Mouse (Mus musculus) heart, embryonic 11.5 days (tissue): ENCODE results near the gene Iqck. TPM values are rescaled to one million over a fixed set of nuclear protein-coding genes. Genes with fewer than 3 reads are reported as not detected.

Experiments
- ATAC-seq: fragments of 200-750 bp; cut with Nextera tagmentation; replicated peaks from 2 replicates; pipeline ENCODE4 v1.8.0; 2017; ENCODE audit warnings: moderate library complexity; ENCODE audit not compliant: insufficient number of reproducible peaks, low FRiP score, low TSS enrichment
- H3K27ac ChIP-seq: fragments of 300-500 bp; sonication (generic); 2 replicates; pipeline ENCODE4 v1.5.1; 2014; ENCODE audit warnings: mild to moderate bottlenecking, low read depth, low read length
- H3K27me3 ChIP-seq: fragments of 300-500 bp; sonication (generic); 2 replicates; pipeline ENCODE4 v1.6.1; 2014; ENCODE audit warnings: mild to moderate bottlenecking, low read length, mixed read lengths; ENCODE audit not compliant: control insufficient read depth, insufficient read depth
- H3K36me3 ChIP-seq: fragments of 300-500 bp; sonication (generic); 2 replicates; pipeline ENCODE4 v1.6.1; 2014; ENCODE audit warnings: mild to moderate bottlenecking, low read length, moderate library complexity, mixed read lengths; ENCODE audit not compliant: control insufficient read depth, insufficient read depth
- H3K4me1 ChIP-seq: fragments of 300-500 bp; sonication (generic); 2 replicates; pipeline ENCODE4 v1.6.1; 2014; ENCODE audit warnings: low read length; ENCODE audit not compliant: control insufficient read depth, insufficient read depth
- H3K4me2 ChIP-seq: fragments of 300-500 bp; sonication (generic); 2 replicates; pipeline ENCODE4 v1.6.1; 2014; ENCODE audit warnings: mild to moderate bottlenecking, moderate library complexity
- H3K4me3 ChIP-seq: fragments of 300-500 bp; sonication (generic); 2 replicates; pipeline ENCODE4 v1.5.1; 2014; ENCODE audit warnings: low read depth, low read length
- H3K9ac ChIP-seq: fragments of 300-500 bp; sonication (generic); 2 replicates; pipeline ENCODE4 v1.6.1; 2014; ENCODE audit warnings: mild to moderate bottlenecking, low read depth, low read length, moderate library complexity
- H3K9me3 ChIP-seq: fragments of 300-500 bp; sonication (generic); replicated peaks from 2 replicates; pipeline ENCODE4 v1.6.1; 2016; ENCODE audit warnings: low read length; ENCODE audit not compliant: control insufficient read depth
- WGBS: fragments of 180-500 bp; shearing (Covaris S2); extraction: QIAGEN DNeasy Blood & Tissue Kit; methylation state at CpG from one replicate; pipeline ENCODE4 v1.1.7; 2014; ENCODE audit not compliant: insufficient replicate concordance; 5-methylcytosine and 5-hydroxymethylcytosine counted together
- polyA plus RNA-seq: library from polyadenylated mRNA; unstranded; fragments of >200 nt; fragmentation: Nextera tagmentation; extraction: Ambion mirVana; gene quantifications from 2 replicates; pipeline ENCODE4 v1.2.1, GENCODE M21; 2014

The Iqck gene
- polyA plus RNA-seq, 1 experiment from 2014 or later, result 1.2 TPM

- Histone ChIP-seq H3K27ac (no peak overlapping the region), H3K9ac (no peak overlapping the region), H3K4me3 (no peak overlapping the region), H3K9me3 (no peaks in the 10 kb centered on the region), H3K4me1 (peaks cover 15% of the 10 kb centered on the region), H3K4me2 (no peak overlapping the region), H3K27me3 (no peaks in the 10 kb centered on the region), H3K36me3 (no peaks in the 10 kb centered on the region)
- ATAC-seq, result no peak
- WGBS, result 53% methylated on average over 8 of the region's 8 CpGs
These were observed 73.4 kb downstream of the Iqck start for GRCm38 (mm10) chr7:118928916-118929315.

- peak; percentile 55; the same call in 1 of the 2 replicates for ATAC-seq
- peaks cover 15% of the 10 kb centered on the region for H3K4me1 ChIP-seq
- no peaks in the 10 kb centered on the region for H3K9me3 ChIP-seq
- H3K27ac ChIP-seq, result peak overlapping the region; percentile 50
- H3K4me2 ChIP-seq, result peak overlapping the region; percentile 54
- no peaks in the 10 kb centered on the region for H3K36me3 ChIP-seq
- no peaks in the 10 kb centered on the region for H3K27me3 ChIP-seq
- WGBS, result 16% methylated on average over 16 of the region's 16 CpGs
- 0 out of 2 replicates have a peak overlapping the region, but pooled peaks have one; percentile 16 for H3K9ac ChIP-seq
- no peak overlapping the region for H3K4me3 ChIP-seq
These were observed 74.2 kb downstream of the Iqck start for GRCm38 (mm10) chr7:118929601-118930311.

GRCm38 (mm10) chr7:118931502-118932395 is 76.2 kb downstream of the Iqck start:
- Histone ChIP-seq H3K9me3 (no peaks in the 10 kb centered on the region), H3K9ac (no peak overlapping the region), H3K27me3 (no peaks in the 10 kb centered on the region), H3K4me2 (no peak overlapping the region), H3K4me3 (no peak overlapping the region), H3K4me1 (peaks cover 15% of the 10 kb centered on the region), H3K27ac (no peak overlapping the region), H3K36me3 (no peaks in the 10 kb centered on the region)
- no peak for ATAC-seq
- WGBS, result 75% methylated on average over 17 of the region's 17 CpGs

- no peak overlapping the region for H3K4me3 ChIP-seq
- 34% methylated on average over 2 of the region's 2 CpGs for WGBS
- no peak for ATAC-seq
- no peaks in the 10 kb centered on the region; the same call in 1 of the 2 replicates for H3K4me1 ChIP-seq
- no peaks in the 10 kb centered on the region for H3K27me3 ChIP-seq
- H3K9ac ChIP-seq, result no peak overlapping the region
- H3K36me3 ChIP-seq, result no peaks in the 10 kb centered on the region
- no peak overlapping the region for H3K4me2 ChIP-seq
- H3K27ac ChIP-seq, result no peak overlapping the region
- H3K9me3 ChIP-seq, result no peaks in the 10 kb centered on the region
These were observed 79.8 kb downstream of the Iqck start for GRCm38 (mm10) chr7:118935306-118935705.

GRCm38 (mm10) chr7:118936844-118937243 is 81.3 kb downstream of the Iqck start:
- H3K36me3 ChIP-seq, result no peaks in the 10 kb centered on the region
- no peak for ATAC-seq
- no peak overlapping the region for H3K27ac ChIP-seq
- no peaks in the 10 kb centered on the region for H3K4me1 ChIP-seq
- 36% methylated on average over 4 of the region's 4 CpGs for WGBS
- no peaks in the 10 kb centered on the region for H3K9me3 ChIP-seq
- H3K4me3 ChIP-seq, result no peak overlapping the region
- no peaks in the 10 kb centered on the region for H3K27me3 ChIP-seq
- no peak overlapping the region for H3K9ac ChIP-seq
- no peak overlapping the region for H3K4me2 ChIP-seq

- Histone ChIP-seq H3K27me3 (no peaks in the 10 kb centered on the region), H3K36me3 (no peaks in the 10 kb centered on the region), H3K4me3 (no peak overlapping the region), H3K4me2 (no peak overlapping the region), H3K9me3 (no peaks in the 10 kb centered on the region), H3K27ac (no peak overlapping the region), H3K9ac (no peak overlapping the region), H3K4me1 (no peaks in the 10 kb centered on the region)
- WGBS, result 54% methylated on average over 11 of the region's 11 CpGs
- ATAC-seq, result no peak
These were observed 82.2 kb downstream of the Iqck start for GRCm38 (mm10) chr7:118937469-118938387.

- H3K27me3 ChIP-seq, result no peaks in the 10 kb centered on the region
- no peak overlapping the region for H3K9ac ChIP-seq
- no peaks in the 10 kb centered on the region for H3K4me1 ChIP-seq
- no peak overlapping the region for H3K27ac ChIP-seq
- H3K36me3 ChIP-seq, result no peaks in the 10 kb centered on the region
- 68% methylated on average over 3 of the region's 3 CpGs for WGBS
- no peaks in the 10 kb centered on the region for H3K9me3 ChIP-seq
- no peak overlapping the region for H3K4me3 ChIP-seq
- no peak for ATAC-seq
- H3K4me2 ChIP-seq, result no peak overlapping the region
These were observed 86.7 kb downstream of the Iqck start for GRCm38 (mm10) chr7:118942297-118942696.

- Histone ChIP-seq H3K27ac (no peak overlapping the region), H3K4me1 (no peaks in the 10 kb centered on the region), H3K9me3 (no peaks in the 10 kb centered on the region), H3K36me3 (no peaks in the 10 kb centered on the region), H3K9ac (no peak overlapping the region), H3K27me3 (no peaks in the 10 kb centered on the region), H3K4me2 (no peak overlapping the region), H3K4me3 (no peak overlapping the region)
- ATAC-seq, result no peak
- 61% methylated on average over 7 of the region's 7 CpGs for WGBS
These were observed 87.6 kb downstream of the Iqck start for GRCm38 (mm10) chr7:118943170-118943569.
